ENCODE assay signal across 8 mouse cellular contexts in the genomic region with DNA sequence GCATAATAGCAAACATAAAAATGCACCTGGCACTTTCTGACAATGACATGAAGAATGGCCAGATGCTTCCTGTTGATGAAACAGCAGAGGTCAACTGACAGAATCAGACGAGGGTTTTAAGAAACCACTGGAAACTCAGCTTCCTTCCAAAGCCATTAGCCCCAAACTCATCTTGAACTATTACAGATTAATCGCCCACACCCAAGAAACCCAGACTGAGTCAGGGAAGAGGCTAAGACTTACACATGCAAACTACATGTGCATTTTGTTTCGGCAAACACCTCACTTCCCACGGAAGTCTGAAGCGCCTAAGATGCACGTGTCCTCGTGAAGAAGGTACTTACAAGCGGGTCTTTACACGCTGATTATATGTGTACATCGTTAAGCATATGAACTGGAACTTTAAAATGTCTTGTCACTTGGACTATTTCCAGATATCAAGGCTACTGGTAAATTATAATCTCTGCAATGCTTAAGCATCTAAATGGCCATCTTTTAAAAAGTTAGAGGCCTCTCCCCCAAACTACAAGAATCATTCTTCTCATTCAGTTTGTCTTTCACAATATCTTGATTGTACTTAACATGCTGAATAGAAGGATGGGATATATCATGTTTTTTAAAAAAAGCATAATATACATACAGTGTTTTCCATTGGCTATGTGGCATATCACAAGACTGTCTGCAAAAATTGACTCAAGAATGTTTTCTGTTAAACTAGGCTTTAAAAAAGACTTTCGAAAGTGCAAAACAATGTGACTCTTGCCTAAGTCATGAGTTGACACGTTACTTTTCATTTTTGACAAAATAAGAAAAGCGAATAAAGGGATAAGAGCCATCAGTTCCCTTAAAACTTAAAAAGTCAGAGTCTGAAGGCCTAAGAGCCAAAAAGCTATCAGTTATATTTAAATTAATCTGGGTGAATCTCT. TPM values are rescaled to one million over a fixed set of nuclear protein-coding genes. Genes with fewer than 3 reads are reported as not detected.
DNase-seq lines count a peak whose midpoint lies in the region; ATAC-seq and TF ChIP-seq lines count a peak whose summit lies in the region.

No protein-coding gene starts in this region.

- peaks cover 5% of the 10 kb centered on the region for H3K4me1 ChIP-seq in lung, adult 2 months (ENCODE audit: control insufficient read depth, insufficient read depth, low read length)
- peaks cover 17% of the 10 kb centered on the region for H3K4me1 ChIP-seq in bone marrow macrophage, adult 2 months (ENCODE audit: control insufficient read depth, insufficient read depth, low read length)
- H3K4me1 ChIP-seq in hindbrain, embryonic 13.5 days (replicated peaks): peaks cover 43% of the 10 kb centered on the region
- H3K4me1 ChIP-seq in midbrain, embryonic 14.5 days (ENCODE audit: control insufficient read depth, insufficient read depth, low read length): peaks cover 37% of the 10 kb centered on the region

- TF ChIP-seq CTCF in lung, adult 2 months (IDR thresholded peaks at IDR 0.05; ENCODE audit: insufficient read depth, low read length): no peak
- no peak for TF ChIP-seq CTCF in bone marrow macrophage, adult 2 months (IDR thresholded peaks at IDR 0.05; ENCODE audit: low read depth, low read length)

- peak overlapping the region; percentile 43 for H3K4me3 ChIP-seq in lung, adult 2 months (replicated peaks; ENCODE audit: extremely low read depth, low read depth, low read length)
- peak overlapping the region; percentile 97 for H3K4me3 ChIP-seq in bone marrow macrophage, adult 2 months (ENCODE audit: insufficient read depth, low read length)
- H3K4me3 ChIP-seq in hindbrain, embryonic 13.5 days: peak overlapping the region; percentile 96
- peak overlapping the region; percentile 95 for H3K4me3 ChIP-seq in midbrain, embryonic 14.5 days (replicated peaks; ENCODE audit: low read depth, low read length)

- peak overlapping the region; percentile 99 for H3K9ac ChIP-seq in hindbrain, embryonic 13.5 days
- H3K9ac ChIP-seq in midbrain, embryonic 14.5 days (replicated peaks; ENCODE audit: low read length): peak overlapping the region; percentile 99

- peaks cover 4% of the 10 kb centered on the region for H3K36me3 ChIP-seq in hindbrain, embryonic 13.5 days
- H3K36me3 ChIP-seq in midbrain, embryonic 14.5 days (ENCODE audit: control insufficient read depth, insufficient read depth, low read length): 0 out of 2 replicates have a peak, but pooled peaks cover 4% of the 10 kb centered on the region

- ATAC-seq in hindbrain, embryonic 13.5 days (ENCODE audit: low FRiP score): no peak
- no peak for ATAC-seq in midbrain, embryonic 14.5 days (ENCODE audit: low FRiP score, low TSS enrichment)

- H3K9me3 ChIP-seq in hindbrain, embryonic 13.5 days: no peaks in the 10 kb centered on the region
- no peaks in the 10 kb centered on the region for H3K9me3 ChIP-seq in midbrain, embryonic 14.5 days (ENCODE audit: control insufficient read depth, low read length)

- DNase-seq in lung, adult 2 months: no peak
- no peak for DNase-seq in lung, adult 18-20 months
- DNase-seq in midbrain, embryonic 14.5 days: no peak
- no peak for DNase-seq in frontal cortex, postnatal 25 days (ENCODE audit: low spot score in 2 of 2)
- DNase-seq in ovary, adult 18-20 months (ENCODE audit: low spot score): no peak
- no peak for DNase-seq in gastrocnemius, adult 18-20 months (ENCODE audit: low spot score)

- no peaks in the 10 kb centered on the region for H3K27me3 ChIP-seq in hindbrain, embryonic 13.5 days
- H3K27me3 ChIP-seq in midbrain, embryonic 14.5 days (ENCODE audit: control insufficient read depth, insufficient read depth, low read length): no peaks in the 10 kb centered on the region

- peak overlapping the region; percentile 98 for H3K27ac ChIP-seq in bone marrow macrophage, adult 2 months (ENCODE audit: insufficient read depth, low read depth, low read length)
- no peak overlapping the region for H3K27ac ChIP-seq in hindbrain, embryonic 13.5 days
- no peak overlapping the region for H3K27ac ChIP-seq in midbrain, embryonic 14.5 days (replicated peaks; ENCODE audit: low read depth, low read length)

- H3K4me2 ChIP-seq in hindbrain, embryonic 13.5 days: peak overlapping the region; percentile 72
- peak overlapping the region; percentile 68 for H3K4me2 ChIP-seq in midbrain, embryonic 14.5 days (ENCODE audit: low read length)

- 17% methylated on average over 13 of the region's 13 CpGs for WGBS in lung, adult 2 months
- 69% methylated on average over 13 of the region's 13 CpGs for WGBS in hindbrain, embryonic 13.5 days
- WGBS in midbrain, embryonic 14.5 days: 65% methylated on average over 13 of the region's 13 CpGs

- no peak for TF ChIP-seq POLR2A in lung, adult 2 months (IDR thresholded peaks at IDR 0.05; ENCODE audit: borderline replicate concordance, extremely low read depth, low read depth, low read length)
- no peak for TF ChIP-seq POLR2A in bone marrow macrophage, adult 2 months (IDR thresholded peaks at IDR 0.05; ENCODE audit: borderline replicate concordance, low read depth, low read length)

RNA-seq across cellular contexts. Expression of a gene that starts 2.6 kb away (rescaled TPM):
- polyA plus RNA-seq in lung, adult 2 months (2012; rRNA removed): 7.1 and 11.6 TPM in 2 replicates
- 17.8 and 18.5 TPM in 2 replicates for polyA plus RNA-seq in bone marrow macrophage, adult 2 months (2012; ENCODE audit: insufficient read depth, insufficient read length, missing spikeins)
- 51.7 and 52.6 TPM in 2 replicates for polyA plus RNA-seq in hindbrain, embryonic 13.5 days (2015; fragmentation: Nextera tagmentation; extraction: Ambion mirVana)
- 45.5 and 62.1 TPM in 2 replicates for polyA plus RNA-seq in midbrain, embryonic 14.5 days (2014; fragmentation: Nextera tagmentation; extraction: Ambion mirVana)
- total RNA-seq in gastrocnemius, adult 18-20 months (2021): 1 to 10 TPM; 5.6 to 6.0 TPM

RNA-seq across cellular contexts. Expression of a gene that starts 33.5 kb away (rescaled TPM):
- polyA plus RNA-seq in lung, adult 2 months (2012; rRNA removed): 22.9 and 23.9 TPM in 2 replicates
- polyA plus RNA-seq in bone marrow macrophage, adult 2 months (2012; ENCODE audit: insufficient read depth, insufficient read length, missing spikeins): 112 and 116 TPM in 2 replicates
- polyA plus RNA-seq in hindbrain, embryonic 13.5 days (2015; fragmentation: Nextera tagmentation; extraction: Ambion mirVana): 29.1 and 29.4 TPM in 2 replicates
- polyA plus RNA-seq in midbrain, embryonic 14.5 days (2014; fragmentation: Nextera tagmentation; extraction: Ambion mirVana): 19.6 and 31.1 TPM in 2 replicates
- total RNA-seq in gastrocnemius, adult 18-20 months (2021): 10 to 100 TPM; 16.3 to 17.1 TPM

RNA-seq across cellular contexts. Expression of a gene that starts 54.5 kb away (rescaled TPM):
- 59.1 and 75.3 TPM in 2 replicates for polyA plus RNA-seq in lung, adult 2 months (2012; rRNA removed)
- 0.56 and 1.6 TPM in 2 replicates for polyA plus RNA-seq in bone marrow macrophage, adult 2 months (2012; ENCODE audit: insufficient read depth, insufficient read length, missing spikeins)
- 1.0 and 2.8 TPM in 2 replicates for polyA plus RNA-seq in hindbrain, embryonic 13.5 days (2015; fragmentation: Nextera tagmentation; extraction: Ambion mirVana)
- polyA plus RNA-seq in midbrain, embryonic 14.5 days (2014; fragmentation: Nextera tagmentation; extraction: Ambion mirVana): 0.43 and 0.68 TPM in 2 replicates
- under 1 TPM; 0.68 to 0.69 TPM for total RNA-seq in gastrocnemius, adult 18-20 months (2021)

Comparison
In these comparisons a context has a peak if more than half of its experiments do, and no peak if none do; other contexts are left out.
1. H3K4me3 ChIP-seq: peak in every context shown above with its lines; median percentile 97 in bone marrow macrophage, adult 2 months; 96 in hindbrain, embryonic 13.5 days; 95 in midbrain, embryonic 14.5 days; 43 in lung, adult 2 months.
2. RNA of a gene that starts 54.5 kb away (polyA plus RNA-seq): 59.1 to 75.3 TPM in lung, adult 2 months; 1.0 to 2.8 TPM in hindbrain, embryonic 13.5 days, 0.56 to 1.6 TPM in bone marrow macrophage, adult 2 months and 0.43 to 0.68 TPM in midbrain, embryonic 14.5 days; every median in the first group is over 10 times any median in the second.